Mouse (Mus musculus) thymus, adult 2 months (tissue): Measurements from ENCODE around the gene 1700093K21Rik. TPM values are rescaled to one million over a fixed set of nuclear protein-coding genes. Genes with fewer than 3 reads are reported as not detected.
"Not testable (repeated sequence)": the region's sequence is repeated elsewhere in the genome, so short reads cannot be mapped to it uniquely, and the experiment has no call there.

ENCODE experiments used
- DNase-seq: peaks from one replicate; pipeline ENCODE4 v3.0.0; 2021
- H3K27ac ChIP-seq: fragments of 200-500 bp; 2 replicates; pipeline ENCODE4 v1.5.1; 2012; ENCODE audit warnings: low read length, control low read depth; ENCODE audit not compliant: control insufficient read depth, insufficient read depth
- H3K27me3 ChIP-seq: fragments of 200-500 bp; 2 replicates; pipeline ENCODE4 v1.6.1; 2012; ENCODE audit warnings: mild to moderate bottlenecking, low read length, moderate library complexity, mixed read lengths; ENCODE audit not compliant: control insufficient read depth, insufficient read depth
- H3K36me3 ChIP-seq: fragments of 200-500 bp; 2 replicates; pipeline ENCODE4 v1.6.1; 2012; ENCODE audit warnings: mild to moderate bottlenecking, low read length, moderate library complexity; ENCODE audit not compliant: control insufficient read depth, insufficient read depth
- H3K4me1 ChIP-seq: fragments of 200-500 bp; replicated peaks from 2 replicates; pipeline ENCODE4 v1.6.1; 2012; ENCODE audit warnings: low read length; ENCODE audit not compliant: control insufficient read depth, insufficient read depth
- H3K4me3 ChIP-seq: fragments of 200-500 bp; 2 replicates; pipeline ENCODE4 v1.5.1; 2012; ENCODE audit warnings: mild to moderate bottlenecking, low read length, control low read depth, moderate library complexity; ENCODE audit not compliant: control insufficient read depth, insufficient read depth
- CTCF ChIP-seq: fragments of 200-500 bp; IDR thresholded peaks from 2 replicates; pipeline ENCODE4 v1.5.1; 2012; ENCODE audit warnings: mild to moderate bottlenecking, control low read depth, low read length, moderate library complexity, borderline replicate concordance; ENCODE audit not compliant: control insufficient read depth, poor library complexity, insufficient read depth; ENCODE audit errors: extremely low read depth
- POLR2A ChIP-seq: fragments of 200-500 bp; IDR thresholded peaks from 2 replicates; pipeline ENCODE4 v1.6.1; 2012; ENCODE audit warnings: mild to moderate bottlenecking, low read length, control low read depth, moderate library complexity; ENCODE audit not compliant: control insufficient read depth, poor library complexity, insufficient read depth; ENCODE audit errors: extremely low read depth
- WGBS: fragments of 180-500 bp; shearing (Covaris S2); methylation state at CpG from one replicate; pipeline ENCODE4 v1.1.7; 2018; 5-methylcytosine and 5-hydroxymethylcytosine counted together
- polyA plus RNA-seq: library from polyadenylated mRNA; depleted of rRNA; stranded (reverse); fragments of >200 nt; gene quantifications from 2 replicates; pipeline ENCODE4 v1.2.3, GENCODE M21; 2012

The 1700093K21Rik gene
- polyA plus RNA-seq, 1 experiment: not detected

DNA sequence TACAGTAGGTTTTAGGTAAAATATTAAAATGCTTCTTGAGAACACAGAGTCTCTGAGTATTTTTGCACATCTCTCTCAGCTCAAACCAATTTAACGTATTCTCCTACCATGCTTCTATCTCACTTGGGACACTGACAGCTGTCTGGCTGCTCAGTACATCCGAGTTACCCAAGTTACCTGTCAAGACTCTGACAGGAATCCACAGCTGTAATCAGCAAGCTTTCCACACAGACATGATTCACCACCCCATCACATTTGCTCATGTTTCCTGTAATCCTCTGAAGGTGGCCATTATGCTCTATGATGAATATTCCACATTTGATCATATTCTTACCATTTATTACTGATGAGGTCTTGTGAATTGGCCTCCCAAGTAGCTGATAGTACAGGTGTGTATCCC is 5.6 kb downstream of the 1700093K21Rik start:
- Histone ChIP-seq H3K27me3 (no peaks in the 10 kb centered on the region), H3K27ac (no peak overlapping the region), H3K4me1 (no peaks in the 10 kb centered on the region), H3K36me3 (no peaks in the 10 kb centered on the region), H3K4me3 (no peak overlapping the region)
- 83% methylated on average over 2 of the region's 2 CpGs for WGBS
- DNase-seq: no peak
- no peak for TF ChIP-seq CTCF
- TF ChIP-seq POLR2A: no peak

- not testable (repeated sequence) for H3K4me1 ChIP-seq, DNase-seq, H3K4me3 ChIP-seq, H3K36me3 ChIP-seq, H3K27me3 ChIP-seq, H3K27ac ChIP-seq
- 78% methylated on average over 4 of the region's 4 CpGs for WGBS
These were observed 6.2 kb downstream of the 1700093K21Rik start for GRCm38 (mm10) chr11:23514785-23515184.

DNA sequence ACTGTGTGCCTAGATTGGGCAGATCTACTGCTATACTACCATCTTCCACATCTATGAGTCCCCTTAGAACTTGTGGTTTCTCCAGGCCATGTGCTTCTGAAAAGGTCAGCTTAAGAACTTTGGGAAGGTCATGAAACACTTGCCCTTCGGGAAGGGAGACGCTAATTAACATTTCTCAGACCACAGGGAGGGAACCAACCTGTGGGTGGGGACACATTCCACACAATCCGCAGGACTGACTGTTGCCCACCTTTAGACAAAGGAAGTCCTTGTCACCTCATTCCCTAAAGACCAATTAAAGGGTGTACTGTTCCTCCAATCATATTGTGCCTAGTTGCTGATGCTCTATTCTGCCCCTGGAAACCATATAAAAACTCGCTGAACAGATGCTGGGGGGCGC is 16.2 kb downstream of the 1700093K21Rik start:
- WGBS: 96% methylated on average over 5 of the region's 5 CpGs

DNA sequence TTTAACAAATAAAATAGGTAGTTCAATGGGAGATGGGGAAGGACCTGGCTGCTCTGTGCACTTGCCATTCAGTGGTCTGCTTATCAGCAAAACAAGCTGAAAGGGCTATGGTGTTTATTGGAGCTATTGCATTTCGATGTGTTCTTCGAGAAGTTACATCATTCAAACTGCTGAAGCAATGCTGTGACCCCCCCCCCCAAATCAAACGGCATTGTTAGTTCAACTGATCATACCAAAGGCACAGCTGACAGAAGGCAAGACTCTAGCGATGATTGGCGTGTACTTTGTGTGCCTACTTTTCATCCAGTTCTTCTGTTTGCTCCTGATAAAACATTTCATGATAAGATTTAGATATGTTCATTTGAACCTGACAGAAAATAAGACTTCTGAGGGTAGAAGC is 22.3 kb downstream of the 1700093K21Rik start:
- Histone ChIP-seq H3K4me1 (peaks cover 7% of the 10 kb centered on the region), H3K27ac (no peak overlapping the region)
- 39% methylated on average over 5 of the region's 5 CpGs for WGBS

More for the DNA sequence above, 16.2 kb downstream of the 1700093K21Rik start:
- H3K4me3 ChIP-seq, H3K36me3 ChIP-seq, DNase-seq, H3K27me3 ChIP-seq, H3K4me1 ChIP-seq, H3K27ac ChIP-seq: not testable (repeated sequence)

GRCm38 (mm10) chr11:23497718-23498509 is 23.0 kb downstream of the 1700093K21Rik start, which contains the start of gene Ahsa2:
Ahsa2 (minus strand) TSS chr11:23498030.
- no peak within 1 kb of the TSS for H3K27ac ChIP-seq
- peaks cover 7% of the 10 kb centered on the region for H3K4me1 ChIP-seq
- peak; percentile 98 for DNase-seq
- H3K27me3 ChIP-seq: no peaks in the 10 kb centered on the region
- H3K4me3 ChIP-seq: peak within 1 kb of the TSS; percentile 83
- 2% methylated on average over 59 of the region's 66 CpGs for WGBS
- TF ChIP-seq POLR2A (0 out of 2 replicates have a peak, but pooled peaks have one; percentile 24), CTCF (no peak)
- H3K36me3 ChIP-seq: peaks cover 2% of the 10 kb centered on the region; the same call in 1 of the 2 replicates

More for the DNA sequence above, 22.3 kb downstream of the 1700093K21Rik start:
- Histone ChIP-seq H3K4me3 (no peak overlapping the region), H3K27me3 (no peaks in the 10 kb centered on the region), H3K36me3 (no peaks in the 10 kb centered on the region)
- no peak for DNase-seq
- TF ChIP-seq POLR2A (no peak), CTCF (no peak)

DNA sequence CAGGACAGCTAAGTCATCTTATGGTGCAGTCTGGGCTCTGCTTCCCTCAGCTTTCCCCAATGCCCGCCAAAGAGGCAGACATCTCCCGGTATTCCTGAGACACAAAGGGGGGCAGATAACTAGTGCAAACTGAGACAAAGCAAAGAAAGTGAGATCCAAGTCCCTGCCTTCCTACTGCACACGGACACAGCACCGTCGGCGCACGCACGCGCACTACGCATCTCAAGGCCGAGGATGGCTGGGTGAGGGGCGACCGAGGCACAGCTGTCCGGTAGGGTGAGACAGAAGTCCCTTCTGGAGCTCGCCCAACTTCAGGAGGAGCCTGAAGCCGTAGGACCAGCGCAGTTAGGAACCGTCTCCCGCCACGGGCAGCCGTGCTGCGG is 23.6 kb downstream of the 1700093K21Rik start:
- Histone ChIP-seq H3K4me3 (peak overlapping the region; percentile 83), H3K36me3 (peaks cover 7% of the 10 kb centered on the region; the same call in 1 of the 2 replicates), H3K27me3 (no peaks in the 10 kb centered on the region), H3K4me1 (peaks cover 7% of the 10 kb centered on the region), H3K27ac (no peak overlapping the region)
- DNase-seq: no peak
- no peak for TF ChIP-seq POLR2A
- no peak for TF ChIP-seq CTCF
- 0% methylated on average over 22 of the region's 22 CpGs for WGBS

- Histone ChIP-seq H3K4me3 (no peak overlapping the region), H3K4me1 (peaks cover 7% of the 10 kb centered on the region), H3K27me3 (no peaks in the 10 kb centered on the region), H3K36me3 (peaks cover 12% of the 10 kb centered on the region), H3K27ac (no peak overlapping the region)
- WGBS: 70% methylated on average over 6 of the region's 6 CpGs
- TF ChIP-seq CTCF: no peak
- TF ChIP-seq POLR2A: no peak
- DNase-seq: peak; percentile 8
These were observed 24.3 kb downstream of the 1700093K21Rik start for GRCm38 (mm10) chr11:23496661-23497060.
